Mouse (Mus musculus) CD4-positive, CD25-positive, alpha-beta regulatory T cell, adult 2 months (primary cell): Measurements from ENCODE around the gene Zcchc17.

Experiments used
- DNase-seq: peaks from one replicate; pipeline ENCODE4 v3.0.0-alpha.2; 2012; ENCODE audit warnings: low read depth, low spot score

The Zcchc17 gene

DNA sequence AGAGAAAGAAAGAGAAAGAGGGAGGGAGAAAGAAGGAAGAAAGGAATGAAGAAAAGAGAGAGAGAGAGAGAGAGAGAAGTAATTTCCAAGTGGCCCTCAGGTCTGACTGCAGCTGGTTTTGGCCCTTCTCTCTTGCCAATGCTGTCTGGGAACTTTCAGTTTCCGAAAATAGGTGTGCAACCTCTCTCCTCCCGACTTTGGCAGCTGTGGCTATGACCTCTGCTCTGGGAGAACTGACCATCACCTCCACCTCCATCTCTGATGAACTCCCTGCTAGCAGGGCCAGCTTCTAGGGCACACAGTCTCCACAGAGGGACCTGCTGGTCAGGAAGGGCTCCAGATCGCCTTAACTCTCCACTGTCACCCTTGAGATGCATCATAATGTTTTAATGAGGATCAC is 73.2 kb downstream of the Zcchc17 start:
- DNase-seq = no peak

DNA sequence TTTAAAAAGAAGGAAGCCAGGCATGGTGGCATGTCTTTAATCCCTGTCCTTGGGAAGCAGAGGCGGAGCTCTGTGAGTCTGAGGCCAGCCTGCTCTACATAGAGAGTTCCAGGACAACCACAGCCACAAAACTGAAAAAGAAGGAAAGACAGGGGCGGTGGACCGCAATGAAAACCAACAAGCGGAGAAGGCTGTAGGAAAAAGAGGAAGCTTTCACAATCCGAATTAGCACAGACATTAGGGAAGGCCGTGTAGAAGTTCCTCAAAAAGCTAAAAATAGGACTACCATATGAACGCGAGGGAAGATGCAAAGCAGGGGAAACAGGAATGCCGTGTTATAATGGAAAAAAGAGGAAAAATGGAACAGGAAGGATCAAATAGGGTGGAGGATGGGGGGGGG is 75.9 kb downstream of the Zcchc17 start:
- no peak for DNase-seq

DNA sequence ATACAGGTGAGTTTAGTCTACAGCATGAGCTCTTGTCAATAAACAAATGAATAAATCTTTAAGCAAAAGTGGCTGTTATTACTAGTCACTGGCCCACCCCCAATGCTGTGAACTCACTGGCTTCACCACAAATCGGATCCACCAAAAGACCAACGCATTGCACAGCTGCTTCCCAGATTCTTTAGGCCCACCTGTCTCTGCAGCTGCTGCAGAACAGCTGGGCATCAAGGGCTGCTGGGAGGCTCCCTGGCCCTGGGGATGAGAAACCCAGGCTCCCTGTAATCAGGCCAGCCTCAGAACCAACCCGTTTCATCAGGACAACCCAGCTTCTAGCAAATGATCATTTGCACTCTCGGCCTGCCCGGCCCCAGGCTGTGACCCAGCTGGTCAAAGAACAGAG is 76.9 kb downstream of the Zcchc17 start:
- no peak for DNase-seq

DNA sequence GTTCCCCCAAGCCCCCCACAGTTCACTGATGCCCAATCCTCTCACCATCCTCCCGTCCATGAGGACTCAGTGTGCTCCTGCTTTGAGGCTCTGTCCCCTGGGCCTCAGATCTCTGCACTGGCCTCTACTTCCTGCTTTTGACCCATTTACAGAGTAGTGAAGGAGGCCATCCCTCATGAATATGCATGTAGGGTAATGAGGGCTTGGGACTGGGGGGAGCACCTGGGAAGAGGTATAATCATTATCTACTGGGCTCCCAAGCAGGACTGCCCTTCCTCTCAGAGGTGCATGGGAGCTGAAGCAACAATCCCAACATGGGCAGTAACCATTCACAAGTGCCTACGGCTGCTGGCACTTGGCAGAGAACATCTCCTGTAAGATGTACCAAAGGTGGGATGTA is 80.6 kb downstream of the Zcchc17 start, which contains the start of gene Serinc2:
TSS of gene Serinc2 (minus strand) at position 101 of the 400 bp plus-strand sequence.
- DNase-seq = no peak

DNA sequence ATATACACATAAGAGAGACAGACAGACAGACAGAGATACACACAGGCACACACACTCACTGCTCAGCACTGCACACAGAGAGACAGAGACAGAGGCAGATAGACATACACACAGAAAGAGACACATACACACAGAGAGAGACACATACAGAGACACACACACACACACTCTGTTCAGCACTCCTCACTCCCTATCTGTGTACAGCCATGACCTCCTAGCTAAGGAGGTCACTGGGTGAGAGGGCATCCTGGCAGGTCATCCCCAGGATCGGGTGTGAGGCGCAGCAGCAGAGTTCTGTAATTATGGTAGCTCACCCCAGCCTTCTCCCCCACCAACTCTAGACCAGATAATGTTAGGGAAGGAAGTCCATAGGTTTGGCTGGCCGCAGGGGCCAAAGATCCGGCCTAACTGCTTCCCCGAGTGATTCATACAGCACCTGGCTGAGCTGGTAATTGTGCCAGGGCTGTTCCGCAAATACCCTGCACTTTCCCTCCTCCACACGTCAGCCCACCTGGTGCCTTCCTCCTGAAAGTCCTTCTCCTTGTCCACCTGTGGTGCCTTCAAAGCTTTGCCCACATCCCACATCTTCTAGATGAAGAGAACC is 83.1 kb downstream of the Zcchc17 start:
- no peak for DNase-seq

DNA sequence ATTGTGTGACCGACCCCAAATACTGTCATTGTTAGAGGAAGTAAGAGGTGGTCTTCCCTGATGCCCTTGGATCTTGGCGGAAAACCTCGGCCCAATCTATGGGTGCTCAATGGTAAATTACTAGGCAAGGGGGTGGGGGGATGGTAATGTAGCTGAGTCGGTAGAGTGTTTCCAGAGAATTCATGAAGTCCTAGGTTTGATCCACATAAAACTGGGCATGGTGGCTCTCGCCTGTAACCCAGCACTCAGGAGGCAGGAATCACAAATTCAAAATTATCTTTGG is 84.0 kb downstream of the Zcchc17 start:
- no peak for DNase-seq

DNA sequence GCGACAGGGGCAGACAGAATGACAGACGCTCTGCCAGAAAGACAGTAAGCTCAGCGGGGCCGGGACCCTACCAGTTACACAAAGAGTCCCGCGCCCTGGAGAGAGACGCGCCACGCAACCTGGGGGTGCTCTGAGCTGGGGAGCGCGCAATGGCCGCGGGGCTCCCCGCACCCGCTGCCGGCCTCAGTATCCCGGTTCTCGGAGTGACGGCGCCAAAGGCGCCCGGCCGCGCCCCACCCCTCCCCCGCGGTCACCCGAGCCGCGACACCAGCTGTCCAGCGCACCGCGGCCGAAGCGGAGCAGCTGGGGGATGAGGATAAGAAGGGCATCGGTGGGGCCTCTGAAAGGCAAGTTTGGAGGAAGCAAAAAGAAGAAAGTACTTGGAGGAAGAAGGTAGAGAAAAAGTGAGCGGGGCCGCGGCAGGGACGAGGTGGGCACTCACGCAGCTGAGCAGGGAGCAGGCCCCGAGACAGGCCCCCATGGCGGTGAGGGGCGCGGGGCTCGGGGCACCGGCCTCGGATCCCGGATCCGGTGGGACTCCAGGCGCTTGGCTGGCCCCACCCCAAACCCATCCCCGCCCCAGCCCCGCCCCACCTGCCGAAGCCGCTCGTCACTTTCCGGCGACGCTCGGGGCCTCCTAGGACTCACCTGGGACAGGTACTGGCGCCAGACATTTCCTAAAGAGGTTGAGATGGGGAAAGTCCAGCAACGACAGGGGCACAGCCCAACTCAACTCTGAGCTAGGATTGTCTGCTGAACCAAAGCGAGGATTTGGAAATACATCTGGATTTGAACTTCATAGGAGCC is 84.5 kb downstream of the Zcchc17 start:
- DNase-seq = no peak

DNA sequence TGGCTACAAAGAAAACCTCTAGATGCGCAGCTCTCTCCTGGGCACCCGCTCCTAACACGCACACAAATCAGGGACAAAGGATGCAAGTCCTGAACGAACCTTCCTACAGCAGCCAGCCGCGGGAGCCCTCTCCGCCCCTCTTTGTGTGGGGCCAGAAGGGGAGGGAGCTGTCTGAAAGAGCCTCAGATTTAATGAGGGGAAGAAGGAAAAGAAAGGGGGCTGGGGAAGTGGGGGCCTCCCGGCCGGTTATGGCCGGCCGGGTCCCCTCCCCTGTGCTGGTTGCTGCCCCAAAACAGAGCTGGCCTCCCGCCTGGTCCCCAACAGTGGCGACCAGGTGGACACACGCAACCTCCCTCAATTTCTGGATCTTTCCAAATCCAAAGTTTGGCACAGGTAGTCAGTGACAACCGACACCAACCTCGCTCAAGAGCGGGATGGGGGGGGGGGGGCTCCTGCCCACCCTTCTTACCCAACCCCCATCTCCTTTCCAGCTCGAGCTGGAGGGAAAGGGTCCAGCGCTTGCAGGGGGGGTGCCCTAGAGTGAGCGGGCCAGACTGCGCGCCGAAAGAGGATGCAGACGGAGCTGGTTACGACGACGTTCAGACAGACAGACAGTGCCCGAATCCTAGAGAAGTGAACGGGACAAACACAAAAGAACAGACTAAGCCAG is 85.3 kb downstream of the Zcchc17 start:
- DNase-seq = no peak

DNA sequence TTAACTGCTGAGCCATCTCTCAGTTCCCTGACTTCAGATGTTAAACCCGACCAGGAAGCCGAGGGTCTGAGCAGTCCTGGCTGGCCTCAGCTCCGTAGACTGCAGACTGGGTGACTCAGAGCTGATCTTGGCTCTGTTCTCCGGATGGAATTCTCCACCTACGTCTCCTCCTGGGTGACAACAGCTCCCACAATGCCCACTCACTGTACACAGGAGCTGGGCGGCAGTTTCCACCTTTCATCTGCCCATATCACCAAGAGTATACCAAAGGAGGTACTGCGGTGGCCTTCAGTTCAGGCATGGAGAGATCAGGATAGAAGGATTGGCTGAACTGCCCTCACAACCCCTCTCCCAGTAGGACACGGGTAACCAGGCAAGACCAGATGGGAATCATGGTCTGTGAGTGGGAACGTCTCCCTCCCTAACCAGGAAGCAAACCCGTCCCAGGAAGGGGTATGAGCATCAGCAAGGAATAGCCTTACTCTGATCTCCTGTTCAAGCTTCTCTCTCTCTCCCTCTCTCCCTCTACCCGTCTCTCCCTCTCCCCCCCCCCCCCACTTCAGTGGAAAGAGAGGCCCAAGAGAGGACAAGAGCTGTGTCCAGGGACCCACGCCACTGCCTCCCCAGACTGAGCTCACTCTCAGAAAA is 85.9 kb downstream of the Zcchc17 start:
- DNase-seq = no peak

DNA sequence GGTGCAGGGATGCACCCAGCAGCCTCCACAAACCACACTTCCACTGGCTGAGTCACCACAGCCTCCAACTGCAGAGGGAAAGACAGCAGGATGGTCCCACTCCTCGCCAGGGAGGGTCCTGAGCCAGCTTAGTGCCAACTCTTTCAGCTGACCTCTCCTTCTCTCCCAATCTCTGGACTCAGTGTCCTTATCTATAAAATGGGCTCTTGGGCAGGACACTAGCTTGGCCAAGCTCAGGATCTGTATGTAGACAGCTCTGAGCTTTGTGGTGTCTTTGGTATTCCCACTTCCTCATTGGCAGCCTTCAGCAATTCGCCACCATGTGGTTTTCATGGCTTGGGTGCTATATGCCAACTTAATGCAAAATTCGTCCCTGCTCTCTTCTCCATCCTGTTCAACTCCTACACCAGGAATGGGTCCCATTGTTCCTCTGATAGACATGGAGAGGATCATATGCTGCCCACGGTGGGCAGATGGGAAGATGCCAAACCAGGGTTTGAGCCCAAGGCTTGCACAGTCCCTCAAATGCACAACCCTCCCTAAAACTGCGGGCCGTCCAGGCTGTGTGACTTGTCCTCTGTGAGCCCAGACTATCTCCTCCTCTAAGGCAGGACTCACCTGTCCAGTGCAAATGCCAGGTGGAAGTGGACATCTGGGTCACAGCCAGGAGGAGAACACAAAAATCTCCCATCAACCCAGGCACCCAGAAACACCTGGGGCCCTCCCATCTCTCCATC is 89.0 kb downstream of the Zcchc17 start:
- no peak for DNase-seq

DNA sequence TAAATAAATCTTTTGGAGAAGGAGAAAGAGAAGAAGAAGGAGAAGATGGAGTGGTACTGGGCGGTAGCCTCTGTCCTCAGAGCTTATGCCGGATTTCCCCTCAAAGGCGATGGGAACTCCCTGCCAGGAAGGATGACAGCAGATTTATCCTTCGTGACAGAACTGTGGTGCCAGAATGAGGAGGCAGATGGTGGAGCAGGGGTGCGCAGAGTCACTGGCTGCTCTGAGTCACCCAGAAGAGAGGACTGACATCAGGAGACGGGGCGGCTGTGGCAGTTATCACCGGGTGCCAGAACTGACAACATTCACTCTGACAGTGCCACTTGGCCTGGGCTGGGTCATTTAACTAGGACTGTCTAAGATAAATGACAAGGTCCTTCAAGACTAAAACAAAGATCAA is 89.7 kb downstream of the Zcchc17 start:
- DNase-seq = no peak

DNA sequence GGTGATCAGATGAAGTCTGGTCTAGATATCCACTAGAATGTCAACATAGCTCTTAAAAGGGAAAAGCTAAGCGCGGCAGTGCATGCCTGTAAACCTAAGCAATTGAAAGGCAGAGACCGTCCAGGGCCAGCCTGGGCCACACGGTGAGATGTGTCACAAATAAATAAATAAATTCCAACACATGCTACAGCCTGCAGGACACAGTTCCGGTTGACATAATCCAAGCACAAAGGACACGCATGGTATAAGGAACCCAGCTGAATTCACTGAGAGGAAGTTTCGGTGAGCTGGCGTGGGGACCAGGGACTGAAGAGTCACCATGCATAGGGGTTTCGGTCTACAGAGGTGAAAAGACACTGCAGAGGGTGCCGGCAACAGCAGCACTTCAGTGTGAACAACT is 91.0 kb downstream of the Zcchc17 start:
- DNase-seq = no peak

DNA sequence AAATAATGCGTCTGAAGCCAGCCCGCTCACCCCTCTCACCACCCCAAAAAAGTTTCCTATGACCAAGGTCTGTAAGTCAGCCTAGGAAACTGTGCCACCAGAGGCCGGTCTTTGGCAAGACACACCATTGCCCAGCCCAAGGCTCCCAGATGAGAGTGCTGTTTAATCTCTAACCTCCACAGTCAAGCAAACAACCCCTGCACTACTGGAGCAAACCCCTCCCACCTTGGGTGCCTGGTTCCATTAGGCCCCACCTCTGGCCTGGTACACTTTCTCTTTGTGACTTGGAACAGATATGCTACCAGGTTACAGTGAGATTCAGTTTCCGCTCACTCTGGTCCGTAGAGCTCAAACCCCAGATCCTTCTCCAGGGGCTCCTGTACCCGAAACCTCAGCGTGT is 92.7 kb downstream of the Zcchc17 start:
- DNase-seq = no peak

DNA sequence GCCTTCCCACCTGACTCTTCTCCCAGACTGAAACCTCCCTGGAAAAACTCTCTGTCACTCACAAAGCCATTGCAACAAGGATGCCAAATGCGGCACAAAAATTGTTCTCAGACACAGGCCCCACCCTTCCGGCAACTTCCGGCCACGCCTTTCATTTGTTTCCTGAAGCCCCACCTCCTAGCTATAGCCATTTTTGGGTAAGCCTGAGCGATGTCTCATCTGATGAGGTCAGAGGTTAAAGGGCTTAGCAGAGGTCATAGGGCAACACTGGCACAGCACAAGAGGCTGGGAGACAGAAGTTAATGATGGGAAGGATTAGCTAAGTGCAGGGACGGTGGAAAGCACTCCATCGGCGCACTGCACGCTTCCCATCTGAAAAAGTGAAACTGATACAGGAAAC is 93.1 kb downstream of the Zcchc17 start:
- DNase-seq = no peak
